Mouse (Mus musculus) bone marrow, adult 2 months (tissue): ENCODE data around the gene Mxra8. TPM values are rescaled to one million over a fixed set of nuclear protein-coding genes. Genes with fewer than 3 reads are reported as not detected.

Experiments
- H3K27ac ChIP-seq: fragments of 200-500 bp; 2 replicates; pipeline ENCODE4 v1.5.1; 2012; ENCODE audit warnings: low read depth, mild to moderate bottlenecking, control low read depth, inconsistent platforms, low read length; ENCODE audit not compliant: control insufficient read depth, poor library complexity, insufficient read depth
- H3K4me1 ChIP-seq: fragments of 200-500 bp; 2 replicates; pipeline ENCODE4 v1.6.1; 2011; ENCODE audit warnings: low read length; ENCODE audit not compliant: control insufficient read depth, insufficient read depth
- H3K4me3 ChIP-seq: fragments of 200-500 bp; replicated peaks from 2 replicates; pipeline ENCODE3; 2011; ENCODE audit warnings: mild to moderate bottlenecking, low read depth, low read length, control low read depth; ENCODE audit not compliant: control insufficient read depth
- CTCF ChIP-seq: fragments of 200-500 bp; IDR thresholded peaks from 2 replicates; pipeline ENCODE4 v1.5.1; 2011; ENCODE audit warnings: low read length, control low read depth; ENCODE audit not compliant: control insufficient read depth, insufficient read depth
- POLR2A ChIP-seq: fragments of 200-500 bp; IDR thresholded peaks from 2 replicates; pipeline ENCODE4 v1.6.1; 2011; ENCODE audit warnings: low read depth, mild to moderate bottlenecking, control low read depth, low read length, borderline replicate concordance; ENCODE audit not compliant: control insufficient read depth
- WGBS: fragments of 180-500 bp; shearing (Covaris S2); methylation state at CpG from one replicate; pipeline ENCODE4 v1.1.7; 2018; 5-methylcytosine and 5-hydroxymethylcytosine counted together
- polyA plus RNA-seq: library from polyadenylated mRNA; stranded (reverse); fragments of >200 nt; gene quantifications from 2 replicates; pipeline ENCODE4 v1.2.4, GENCODE M21; 2011; ENCODE audit warnings: low replicate concordance; ENCODE audit not compliant: missing spikeins, insufficient read depth, insufficient read length

The Mxra8 gene
- polyA plus RNA-seq, 1 experiment: 8.1 TPM

DNA sequence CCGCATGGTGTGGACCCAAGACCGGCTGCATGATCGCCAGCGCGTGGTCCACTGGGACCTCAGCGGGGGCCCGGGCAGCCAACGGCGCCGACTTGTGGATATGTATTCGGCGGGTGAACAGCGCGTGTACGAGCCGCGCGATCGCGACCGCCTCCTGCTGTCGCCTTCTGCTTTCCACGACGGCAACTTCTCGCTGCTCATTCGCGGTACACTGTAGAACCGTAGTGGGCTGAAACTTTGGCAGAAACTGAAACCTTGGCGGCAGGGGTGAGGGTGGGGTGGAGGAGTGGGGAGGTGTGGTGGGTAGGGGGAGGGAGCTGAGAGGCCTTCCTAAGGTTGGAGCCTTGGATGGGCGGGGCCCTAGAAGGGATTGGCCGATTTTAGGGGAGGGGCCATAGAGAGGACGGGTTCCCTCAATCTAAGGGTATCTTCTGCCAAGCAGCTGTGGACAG, 1.5 kb downstream of the Mxra8 start:
- Histone ChIP-seq H3K4me3 (peak overlapping the region; percentile 57), H3K4me1 (peaks cover 1% of the 10 kb centered on the region; the same call in 1 of the 2 replicates), H3K27ac (peak overlapping the region; percentile 3; the same call in 1 of the 2 replicates)
- under 1% methylated on average over 32 of the region's 32 CpGs for WGBS
- TF ChIP-seq CTCF (peak; percentile 45; the same call in 1 of the 2 replicates), POLR2A (peak; percentile 41; the same call in 1 of the 2 replicates)

DNA sequence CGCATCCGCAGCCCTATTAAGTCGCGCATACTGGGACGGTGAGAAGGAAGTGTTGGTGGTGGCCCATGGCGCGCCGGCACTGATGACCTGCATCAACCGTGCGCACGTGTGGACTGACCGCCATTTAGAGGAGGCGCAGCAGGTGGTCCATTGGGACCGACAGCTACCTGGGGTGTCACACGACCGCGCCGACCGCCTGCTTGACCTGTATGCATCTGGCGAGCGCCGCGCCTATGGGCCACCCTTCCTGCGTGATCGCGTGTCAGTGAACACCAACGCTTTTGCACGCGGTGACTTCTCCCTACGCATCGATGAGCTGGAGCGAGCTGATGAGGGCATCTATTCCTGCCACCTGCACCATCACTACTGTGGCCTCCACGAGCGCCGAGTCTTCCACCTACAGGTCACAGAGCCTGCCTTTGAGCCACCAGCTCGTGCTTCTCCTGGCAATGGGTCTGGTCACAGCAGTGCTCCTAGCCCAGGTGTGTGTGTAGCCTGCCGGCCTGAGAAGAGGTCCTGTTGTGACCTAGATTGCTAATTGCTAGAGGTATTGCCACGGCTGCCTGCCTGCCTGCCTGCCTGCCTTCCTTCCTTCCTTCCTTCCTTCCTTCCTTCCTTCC, 2.3 kb downstream of the Mxra8 start:
- Histone ChIP-seq H3K4me1 (peaks cover 1% of the 10 kb centered on the region; the same call in 1 of the 2 replicates), H3K4me3 (no peak overlapping the region), H3K27ac (no peak overlapping the region)
- WGBS: 60% methylated on average over 38 of the region's 38 CpGs
- TF ChIP-seq CTCF (no peak), POLR2A (no peak)

DNA sequence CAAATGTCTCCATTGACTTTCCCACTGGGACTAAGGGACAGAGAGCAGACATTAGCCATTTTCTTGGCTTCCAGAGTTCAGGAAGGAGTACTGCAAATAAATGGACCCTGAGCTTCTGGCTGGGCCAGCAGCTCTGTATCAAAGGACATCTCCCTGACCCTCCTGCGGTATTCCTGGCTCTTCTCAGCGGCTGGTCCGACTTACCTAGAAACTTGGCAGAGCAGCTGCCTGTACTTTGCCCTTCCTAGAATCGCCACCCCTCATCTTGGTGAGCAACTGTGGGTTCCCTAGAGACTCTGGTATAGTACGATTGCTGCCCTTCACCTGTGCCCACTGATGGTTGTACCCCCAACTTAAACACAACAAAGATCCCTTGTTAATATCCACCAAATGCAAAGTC, 3.8 kb downstream of the Mxra8 start:
- Histone ChIP-seq H3K27ac (no peak overlapping the region), H3K4me3 (no peak overlapping the region), H3K4me1 (no peaks in the 10 kb centered on the region; the same call in 1 of the 2 replicates)
- TF ChIP-seq POLR2A (no peak), CTCF (no peak)
- 87% methylated on average over 5 of the region's 5 CpGs for WGBS

DNA sequence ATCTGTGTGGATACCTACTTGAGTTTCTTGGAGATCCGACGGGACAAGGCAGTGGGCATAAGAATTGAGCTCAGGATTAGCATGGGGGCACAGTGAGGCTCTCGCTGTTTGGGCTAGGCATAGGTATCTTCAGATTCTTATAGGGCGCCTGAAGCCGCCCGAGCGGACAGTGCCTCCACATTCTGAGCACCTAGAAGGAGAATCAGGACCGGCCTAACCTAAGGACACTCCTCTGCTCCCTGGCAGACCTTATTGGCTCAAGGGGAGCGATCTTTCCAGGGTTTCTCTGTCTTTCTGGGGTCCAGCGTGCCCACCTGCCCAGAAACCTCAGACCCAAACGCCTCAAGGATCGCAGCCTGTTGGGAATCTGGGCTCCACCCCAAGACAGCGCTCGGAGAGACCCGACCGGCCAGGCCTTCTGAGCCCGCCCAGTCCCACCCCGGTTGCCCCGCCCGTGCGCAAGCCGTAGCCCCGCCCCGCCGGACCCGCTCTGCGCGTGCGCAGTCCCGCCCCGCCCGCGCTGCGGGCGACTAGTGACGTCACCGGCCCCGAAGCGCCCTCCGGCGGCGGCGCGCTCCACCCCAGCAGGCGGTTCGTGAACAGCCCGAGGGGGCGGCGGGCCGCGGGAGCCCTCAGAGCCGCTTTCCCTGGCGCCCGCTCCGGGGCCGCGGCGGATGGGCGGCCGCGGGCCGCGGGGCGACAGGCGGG, 7.5 kb downstream of the Mxra8 start, which contains the start of gene Dvl1:
TSS of gene Dvl1 (plus strand) at position 532 of the 708 bp plus-strand sequence.
- Histone ChIP-seq H3K4me3 (peak within 1 kb of the TSS; percentile 98), H3K27ac (peak within 1 kb of the TSS; percentile 69), H3K4me1 (peaks cover 3% of the 10 kb centered on the region)
- WGBS: 4% methylated on average over 62 of the region's 65 CpGs
- TF ChIP-seq POLR2A (peak; percentile 30; the same call in 1 of the 2 replicates), CTCF (peak; percentile 38; the same call in 1 of the 2 replicates)

DNA sequence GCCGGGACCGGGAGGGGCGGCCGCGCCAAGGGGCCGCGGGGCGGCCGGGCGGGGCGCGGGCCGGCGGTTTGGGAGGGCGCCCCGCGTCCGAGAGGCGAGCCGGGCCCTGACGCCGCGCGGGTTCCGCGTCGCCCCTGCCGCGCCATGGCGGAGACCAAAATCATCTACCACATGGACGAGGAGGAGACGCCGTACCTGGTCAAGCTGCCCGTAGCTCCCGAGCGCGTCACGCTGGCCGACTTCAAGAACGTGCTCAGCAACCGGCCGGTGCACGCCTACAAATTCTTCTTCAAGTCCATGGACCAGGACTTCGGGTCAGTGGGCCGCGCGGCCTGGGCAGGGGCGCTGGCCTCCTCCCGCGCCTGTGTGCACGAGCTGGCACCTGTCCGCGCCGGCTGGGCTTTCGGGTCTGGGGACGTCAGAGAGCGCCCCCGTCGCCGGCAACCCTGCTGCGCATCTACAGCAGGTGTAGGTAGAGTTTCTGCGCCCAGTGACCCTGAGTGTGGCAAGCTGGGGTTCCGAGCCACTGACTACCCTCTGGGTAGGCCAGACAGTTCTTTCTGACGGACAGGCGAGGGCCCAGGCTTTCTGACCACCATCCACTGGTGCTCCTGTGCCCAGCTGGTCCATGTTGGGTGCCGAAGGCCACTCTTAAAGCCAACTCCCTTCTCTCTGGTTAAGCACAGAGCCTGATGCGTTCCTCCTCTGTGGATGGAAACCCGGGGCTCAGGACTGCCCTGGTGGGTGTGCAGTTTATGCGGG, 8.3 kb downstream of the Mxra8 start:
- 6% methylated on average over 69 of the region's 69 CpGs for WGBS
- Histone ChIP-seq H3K4me1 (peaks cover 3% of the 10 kb centered on the region), H3K4me3 (peak overlapping the region; percentile 98), H3K27ac (peak overlapping the region; percentile 69; the same call in 1 of the 2 replicates)
- TF ChIP-seq CTCF: 0 out of 2 replicates have a peak, but pooled peaks have one; percentile 2
- TF ChIP-seq POLR2A: peak; percentile 28; the same call in 1 of the 2 replicates

DNA sequence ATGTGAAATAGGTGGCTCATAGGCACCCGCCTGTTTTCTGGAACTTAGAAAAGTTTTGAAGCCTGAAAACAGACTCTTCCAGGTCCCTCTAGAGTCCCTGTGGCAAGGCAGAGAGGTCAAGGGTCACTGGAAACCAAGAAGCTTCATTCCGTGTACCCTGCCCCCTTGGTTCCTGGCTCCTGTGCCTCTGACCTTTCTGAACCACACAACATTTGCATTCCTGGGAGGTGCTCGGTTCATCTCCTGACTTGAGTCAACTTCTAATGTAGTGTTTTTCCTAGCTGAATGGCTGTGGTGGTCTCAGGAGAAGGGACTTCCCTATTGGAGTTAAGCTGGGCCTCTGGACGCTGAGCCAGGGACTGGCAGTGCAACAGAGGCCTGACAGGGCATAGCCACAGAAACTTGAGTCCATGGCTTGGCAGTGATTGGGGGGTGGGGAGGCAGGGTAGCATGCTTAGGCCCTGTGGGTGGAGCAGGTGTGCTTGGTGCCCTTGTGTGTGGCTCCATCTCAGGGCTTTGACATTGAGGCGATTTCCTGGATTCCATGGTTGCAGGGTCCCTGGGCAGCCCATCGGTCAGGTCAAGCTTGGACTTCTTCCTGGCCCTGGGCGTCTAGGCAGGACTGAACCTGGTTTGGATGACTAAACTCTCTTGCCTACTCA, 9.1 kb downstream of the Mxra8 start:
- H3K4me3 ChIP-seq: peak overlapping the region; percentile 33
- H3K27ac ChIP-seq: no peak overlapping the region
- TF ChIP-seq POLR2A: no peak
- no peak for TF ChIP-seq CTCF
- peaks cover 3% of the 10 kb centered on the region for H3K4me1 ChIP-seq
- 67% methylated on average over 7 of the region's 7 CpGs for WGBS

DNA sequence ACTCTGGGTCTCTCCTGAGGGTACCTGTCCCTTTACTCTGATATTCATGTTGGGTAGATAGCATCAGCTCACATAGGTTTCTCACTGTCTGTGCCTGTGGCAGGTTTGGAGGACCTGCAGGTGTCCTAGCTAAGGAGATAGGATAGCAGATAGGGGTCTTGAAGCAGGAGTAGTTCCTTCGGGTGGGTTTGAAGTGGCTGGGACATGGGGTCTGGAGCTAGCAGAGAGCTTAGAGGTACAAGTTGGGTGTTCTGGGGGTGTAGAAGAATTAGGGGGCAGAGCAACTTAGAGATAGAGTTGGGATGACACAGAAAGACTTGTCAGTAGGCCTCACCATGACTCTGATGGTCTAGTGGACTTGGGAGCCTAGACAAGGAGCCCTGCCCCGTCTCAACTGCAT, 9.9 kb downstream of the Mxra8 start:
- H3K4me1 ChIP-seq: peaks cover 3% of the 10 kb centered on the region
- no peak overlapping the region for H3K27ac ChIP-seq
- 81% methylated on average over 2 of the region's 2 CpGs for WGBS
- no peak overlapping the region for H3K4me3 ChIP-seq
- no peak for TF ChIP-seq POLR2A
- no peak for TF ChIP-seq CTCF
